Mouse (Mus musculus) gastrocnemius, adult 18-20 months (tissue): ENCODE results near the gene Lnx2. TPM values are rescaled to one million over a fixed set of nuclear protein-coding genes. Genes with fewer than 3 reads are reported as not detected.

Experiments used
- DNase-seq: peaks from one replicate; pipeline ENCODE4 v3.0.0; 2021; ENCODE audit warnings: low spot score
- total RNA-seq, 2 experiments: library from RNA; stranded (reverse); gene quantifications; 2 replicates each; pipeline ENCODE4 v1.2.3; 2021

Lnx2 gene
- total RNA-seq, 2 experiments from 2014 or later = 2.2 to 2.5 TPM

DNA sequence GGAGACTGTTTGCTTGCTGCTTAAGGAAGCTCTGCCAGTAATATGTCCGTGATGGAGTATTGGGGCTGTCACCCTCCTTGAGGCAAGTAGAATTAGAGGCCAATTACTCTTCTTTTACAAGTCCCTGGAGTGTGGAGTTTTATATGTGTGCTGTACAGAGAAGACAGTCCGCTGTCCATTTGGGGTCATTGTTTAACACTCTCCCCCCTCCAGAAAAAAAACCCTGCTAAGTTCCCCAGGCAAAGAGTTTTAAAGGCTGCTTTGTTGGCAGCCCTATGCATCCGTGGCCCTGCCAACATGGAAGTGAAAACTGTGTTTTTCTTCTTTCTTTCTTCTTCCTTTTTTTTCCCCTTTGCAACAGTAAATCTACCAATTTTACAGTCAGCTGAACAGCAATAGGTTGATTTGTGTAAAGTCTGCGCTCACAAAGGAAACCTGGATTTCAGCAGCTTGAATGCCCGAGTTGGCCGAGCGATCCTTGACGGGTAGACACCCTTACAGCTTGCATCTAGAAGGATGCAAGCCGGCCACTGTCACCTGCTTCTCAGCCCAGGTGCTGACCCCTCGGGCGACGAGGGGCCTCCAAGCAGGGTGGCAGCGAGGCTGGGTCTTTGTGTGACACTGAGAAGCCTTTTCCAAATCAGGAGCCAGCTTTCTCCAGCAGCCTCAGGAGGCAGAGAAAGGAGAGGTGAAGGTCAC, 107.5 kb downstream of the Lnx2 start:
- DNase-seq = no peak

Other genes starting within 250 kb of the Lnx2 start
- 100 to 1,000 TPM; 133 to 155 TPM for gene Rpl21, start 243.7 kb downstream of the Lnx2 start, total RNA-seq
- gene Rasl11a, start 231.5 kb downstream of the Lnx2 start, total RNA-seq = 1 to 10 TPM; 1.7 to 1.8 TPM
- gene Gtf3a, start 127.9 kb downstream of the Lnx2 start, total RNA-seq = 10 to 100 TPM; 26.4 to 27.9 TPM
- 10 to 100 TPM; 22.1 to 24.3 TPM for gene Mtif3, start 112.8 kb downstream of the Lnx2 start, total RNA-seq
- 10 to 100 TPM; 83.4 to 85.4 TPM for gene Polr1d, start 464 bp upstream of the Lnx2 start, total RNA-seq
- not detected for gene Gsx1, start 112.1 kb upstream of the Lnx2 start, total RNA-seq
- gene Pdx1, start 193.4 kb upstream of the Lnx2 start, total RNA-seq = not detected
- not detected for gene Cdx2, start 230.7 kb upstream of the Lnx2 start, total RNA-seq
- gene Urad, start 245.9 kb upstream of the Lnx2 start, total RNA-seq = not detected